Mouse (Mus musculus): ENCODE data around the gene Prmt7. TPM values are rescaled to one million over a fixed set of nuclear protein-coding genes. Genes with fewer than 3 reads are reported as not detected.

Prmt7 gene
- polyA plus RNA-seq, 1 experiment from 2014 or later = 64.6 TPM

GRCm38 (mm10) chr8:106265398-106265797 lies 54.7 kb downstream of the Prmt7 start:
- WGBS = 91% methylated on average over 17 of the region's 17 CpGs
- Histone ChIP-seq H3K9me3 (ENCODE audit: control insufficient read depth, low read length) (no peaks in the 10 kb centered on the region), H3K27ac (ENCODE audit: low read depth) (no peak overlapping the region), H3K9ac (ENCODE audit: low read length) (no peak overlapping the region), H3K4me1 (replicated peaks; ENCODE audit: control insufficient read depth, insufficient read depth, low read length) (peaks cover 12% of the 10 kb centered on the region), H3K4me2 (ENCODE audit: low read length) (no peak overlapping the region), H3K36me3 (ENCODE audit: control insufficient read depth, insufficient read depth, low read length) (no peaks in the 10 kb centered on the region), H3K4me3 (ENCODE audit: low read depth, low read length) (no peak overlapping the region), H3K27me3 (replicated peaks; ENCODE audit: control insufficient read depth, insufficient read depth, low read length) (no peaks in the 10 kb centered on the region)
- ATAC-seq (replicated peaks; ENCODE audit: low FRiP score, low TSS enrichment, low read depth) (no peak), DNase-seq (ENCODE audit: low spot score) (no peak)

- peak; percentile 80 for ATAC-seq (replicated peaks; ENCODE audit: low FRiP score, low TSS enrichment, low read depth)
- H3K9ac ChIP-seq (ENCODE audit: low read length) = no peak overlapping the region
- no peaks in the 10 kb centered on the region for H3K36me3 ChIP-seq (ENCODE audit: control insufficient read depth, insufficient read depth, low read length)
- DNase-seq (ENCODE audit: low spot score) = no peak
- H3K4me2 ChIP-seq (ENCODE audit: low read length) = no peak overlapping the region
- H3K4me1 ChIP-seq (replicated peaks; ENCODE audit: control insufficient read depth, insufficient read depth, low read length) = peaks cover 15% of the 10 kb centered on the region
- H3K27me3 ChIP-seq (replicated peaks; ENCODE audit: control insufficient read depth, insufficient read depth, low read length) = no peaks in the 10 kb centered on the region
- peak overlapping the region; percentile 44; the same call in 1 of the 2 replicates for H3K27ac ChIP-seq (ENCODE audit: low read depth)
- 60% methylated on average over 5 of the region's 5 CpGs for WGBS
- H3K9me3 ChIP-seq (ENCODE audit: control insufficient read depth, low read length) = no peaks in the 10 kb centered on the region
- no peak overlapping the region for H3K4me3 ChIP-seq (ENCODE audit: low read depth, low read length)
Observed at GRCm38 (mm10) chr8:106268710-106269346, 58.1 kb downstream of the Prmt7 start.

GRCm38 (mm10) chr8:106270804-106271203 lies 60.1 kb downstream of the Prmt7 start:
- DNase-seq (ENCODE audit: low spot score) (no peak), ATAC-seq (replicated peaks; ENCODE audit: low FRiP score, low TSS enrichment, low read depth) (no peak)
- H3K9me3 ChIP-seq (ENCODE audit: control insufficient read depth, low read length) = no peaks in the 10 kb centered on the region
- H3K27me3 ChIP-seq (replicated peaks; ENCODE audit: control insufficient read depth, insufficient read depth, low read length) = no peaks in the 10 kb centered on the region
- H3K4me3 ChIP-seq (ENCODE audit: low read depth, low read length) = no peak overlapping the region
- no peak overlapping the region for H3K4me2 ChIP-seq (ENCODE audit: low read length)
- H3K4me1 ChIP-seq (replicated peaks; ENCODE audit: control insufficient read depth, insufficient read depth, low read length) = peaks cover 15% of the 10 kb centered on the region
- no peak overlapping the region; the same call in 1 of the 2 replicates for H3K27ac ChIP-seq (ENCODE audit: low read depth)
- no peaks in the 10 kb centered on the region for H3K36me3 ChIP-seq (ENCODE audit: control insufficient read depth, insufficient read depth, low read length)
- WGBS = 25% methylated on average over 5 of the region's 5 CpGs
- H3K9ac ChIP-seq (ENCODE audit: low read length) = no peak overlapping the region

- H3K27me3 ChIP-seq (replicated peaks; ENCODE audit: control insufficient read depth, insufficient read depth, low read length) = no peaks in the 10 kb centered on the region
- H3K4me2 ChIP-seq (ENCODE audit: low read length) = no peak overlapping the region
- no peak overlapping the region for H3K4me3 ChIP-seq (ENCODE audit: low read depth, low read length)
- H3K4me1 ChIP-seq (replicated peaks; ENCODE audit: control insufficient read depth, insufficient read depth, low read length) = peaks cover 15% of the 10 kb centered on the region
- 36% methylated on average over 4 of the region's 4 CpGs for WGBS
- DNase-seq (ENCODE audit: low spot score) (no peak), ATAC-seq (replicated peaks; ENCODE audit: low FRiP score, low TSS enrichment, low read depth) (no peak)
- no peaks in the 10 kb centered on the region for H3K36me3 ChIP-seq (ENCODE audit: control insufficient read depth, insufficient read depth, low read length)
- no peak overlapping the region for H3K9ac ChIP-seq (ENCODE audit: low read length)
- H3K9me3 ChIP-seq (ENCODE audit: control insufficient read depth, low read length) = no peaks in the 10 kb centered on the region
- no peak overlapping the region for H3K27ac ChIP-seq (ENCODE audit: low read depth)
Observed at GRCm38 (mm10) chr8:106271378-106271777, 60.6 kb downstream of the Prmt7 start.

GRCm38 (mm10) chr8:106273468-106273867 lies 62.7 kb downstream of the Prmt7 start:
- no peaks in the 10 kb centered on the region for H3K9me3 ChIP-seq (ENCODE audit: control insufficient read depth, low read length)
- no peak overlapping the region for H3K9ac ChIP-seq (ENCODE audit: low read length)
- H3K36me3 ChIP-seq (ENCODE audit: control insufficient read depth, insufficient read depth, low read length) = no peaks in the 10 kb centered on the region
- ATAC-seq (replicated peaks; ENCODE audit: low FRiP score, low TSS enrichment, low read depth) (no peak), DNase-seq (ENCODE audit: low spot score) (no peak)
- H3K4me1 ChIP-seq (replicated peaks; ENCODE audit: control insufficient read depth, insufficient read depth, low read length) = peaks cover 15% of the 10 kb centered on the region
- 84% methylated on average over 3 of the region's 3 CpGs for WGBS
- no peak overlapping the region for H3K27ac ChIP-seq (ENCODE audit: low read depth)
- H3K4me2 ChIP-seq (ENCODE audit: low read length) = no peak overlapping the region
- no peaks in the 10 kb centered on the region for H3K27me3 ChIP-seq (replicated peaks; ENCODE audit: control insufficient read depth, insufficient read depth, low read length)
- H3K4me3 ChIP-seq (ENCODE audit: low read depth, low read length) = no peak overlapping the region

- no peaks in the 10 kb centered on the region for H3K27me3 ChIP-seq (replicated peaks; ENCODE audit: control insufficient read depth, insufficient read depth, low read length)
- 83% methylated on average over 5 of the region's 5 CpGs for WGBS
- ATAC-seq (replicated peaks; ENCODE audit: low FRiP score, low TSS enrichment, low read depth) (no peak), DNase-seq (ENCODE audit: low spot score) (no peak)
- H3K4me2 ChIP-seq (ENCODE audit: low read length) = no peak overlapping the region
- H3K4me3 ChIP-seq (ENCODE audit: low read depth, low read length) = no peak overlapping the region
- no peak overlapping the region for H3K9ac ChIP-seq (ENCODE audit: low read length)
- no peaks in the 10 kb centered on the region for H3K9me3 ChIP-seq (ENCODE audit: control insufficient read depth, low read length)
- H3K27ac ChIP-seq (ENCODE audit: low read depth) = no peak overlapping the region
- H3K4me1 ChIP-seq (replicated peaks; ENCODE audit: control insufficient read depth, insufficient read depth, low read length) = no peaks in the 10 kb centered on the region; the same call in 1 of the 2 replicates
- no peaks in the 10 kb centered on the region for H3K36me3 ChIP-seq (ENCODE audit: control insufficient read depth, insufficient read depth, low read length)
Observed at GRCm38 (mm10) chr8:106276709-106277317, 66.1 kb downstream of the Prmt7 start.

GRCm38 (mm10) chr8:106278367-106279042 lies 67.8 kb downstream of the Prmt7 start:
- no peak for ATAC-seq (replicated peaks; ENCODE audit: low FRiP score, low TSS enrichment, low read depth)
- WGBS = 77% methylated on average over 11 of the region's 11 CpGs
- H3K9me3 ChIP-seq (ENCODE audit: control insufficient read depth, low read length) = no peaks in the 10 kb centered on the region
- no peak overlapping the region for H3K4me2 ChIP-seq (ENCODE audit: low read length)
- H3K9ac ChIP-seq (ENCODE audit: low read length) = no peak overlapping the region
- no peaks in the 10 kb centered on the region; the same call in 1 of the 2 replicates for H3K4me1 ChIP-seq (replicated peaks; ENCODE audit: control insufficient read depth, insufficient read depth, low read length)
- no peaks in the 10 kb centered on the region for H3K27me3 ChIP-seq (replicated peaks; ENCODE audit: control insufficient read depth, insufficient read depth, low read length)
- no peak overlapping the region for H3K27ac ChIP-seq (ENCODE audit: low read depth)
- DNase-seq (ENCODE audit: low spot score) = no peak
- no peak overlapping the region for H3K4me3 ChIP-seq (ENCODE audit: low read depth, low read length)
- H3K36me3 ChIP-seq (ENCODE audit: control insufficient read depth, insufficient read depth, low read length) = no peaks in the 10 kb centered on the region

GRCm38 (mm10) chr8:106280154-106280553 lies 69.4 kb downstream of the Prmt7 start:
- no peak for ATAC-seq (replicated peaks; ENCODE audit: low FRiP score, low TSS enrichment, low read depth)
- no peak overlapping the region for H3K27ac ChIP-seq (ENCODE audit: low read depth)
- H3K4me1 ChIP-seq (replicated peaks; ENCODE audit: control insufficient read depth, insufficient read depth, low read length) = no peaks in the 10 kb centered on the region
- no peak overlapping the region for H3K4me3 ChIP-seq (ENCODE audit: low read depth, low read length)
- H3K27me3 ChIP-seq (replicated peaks; ENCODE audit: control insufficient read depth, insufficient read depth, low read length) = no peaks in the 10 kb centered on the region
- H3K9me3 ChIP-seq (ENCODE audit: control insufficient read depth, low read length) = no peaks in the 10 kb centered on the region
- no peaks in the 10 kb centered on the region for H3K36me3 ChIP-seq (ENCODE audit: control insufficient read depth, insufficient read depth, low read length)
- no peak overlapping the region for H3K9ac ChIP-seq (ENCODE audit: low read length)
- 0 out of 2 replicates have a peak overlapping the region, but pooled peaks have one; percentile 14 for H3K4me2 ChIP-seq (ENCODE audit: low read length)
- DNase-seq (ENCODE audit: low spot score) = no peak
- 44% methylated on average over 5 of the region's 5 CpGs for WGBS
